ENCODE assay signal across 8 mouse cellular contexts in the genomic region with DNA sequence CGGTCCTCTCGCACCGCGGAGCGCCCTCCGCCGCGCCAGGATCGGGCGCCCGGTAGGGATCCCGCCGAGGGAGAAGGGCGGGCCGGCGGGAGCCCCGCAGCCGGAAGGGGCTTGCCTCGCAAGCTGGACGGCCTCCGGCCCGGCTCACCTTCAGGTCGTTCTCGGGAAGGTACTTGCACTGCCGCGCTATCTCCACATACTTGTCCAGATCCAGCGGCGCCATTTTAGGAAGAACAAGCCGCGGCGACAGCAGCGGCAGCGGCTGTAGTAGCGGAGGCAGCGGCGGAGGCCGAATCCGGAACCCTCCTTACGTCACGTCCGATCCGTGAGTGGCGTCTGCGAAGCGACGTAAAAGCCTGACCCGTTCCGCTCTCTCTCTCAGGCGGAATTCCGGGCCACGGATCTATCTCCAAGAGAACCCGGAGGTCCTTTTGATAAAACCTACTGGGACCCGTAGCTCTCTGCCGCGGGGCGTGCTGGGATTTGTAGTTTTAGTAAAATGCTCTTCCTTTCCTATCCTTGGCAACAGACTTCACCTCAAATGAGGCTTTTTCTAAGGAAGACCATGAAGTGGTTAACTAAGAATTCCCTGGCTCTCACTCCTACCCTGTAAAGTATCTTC. TPM values are rescaled to one million over a fixed set of nuclear protein-coding genes. Genes with fewer than 3 reads are reported as not detected.
DNase-seq lines count a peak whose midpoint lies in the region; ATAC-seq and TF ChIP-seq lines count a peak whose summit lies in the region.

A gene (minus strand): TSS at position 433 of the 622 bp plus-strand sequence.

- TF ChIP-seq POLR2A in heart, adult 2 months (IDR thresholded peaks at IDR 0.05; ENCODE audit: insufficient read depth, low read depth, low read length): peak; percentile 89

- peak within 1 kb of the TSS; percentile 95 for H3K27ac ChIP-seq in embryonic facial prominence, embryonic 14.5 days (replicated peaks; ENCODE audit: low read depth, low read length)
- peak within 1 kb of the TSS; percentile 96 for H3K27ac ChIP-seq in heart, adult 2 months
- H3K27ac ChIP-seq in limb, embryonic 13.5 days: peak within 1 kb of the TSS; percentile 90
- peak within 1 kb of the TSS; percentile 94 for H3K27ac ChIP-seq in midbrain, embryonic 16.5 days (ENCODE audit: low read length)

- H3K4me2 ChIP-seq in embryonic facial prominence, embryonic 14.5 days (ENCODE audit: low read depth, low read length): peak within 1 kb of the TSS; percentile 64
- H3K4me2 ChIP-seq in limb, embryonic 13.5 days (replicated peaks): peak within 1 kb of the TSS; percentile 68
- peak within 1 kb of the TSS; percentile 72 for H3K4me2 ChIP-seq in midbrain, embryonic 16.5 days (ENCODE audit: low read length)

- H3K9ac ChIP-seq in embryonic facial prominence, embryonic 14.5 days (ENCODE audit: low read depth, low read length): peak within 1 kb of the TSS; percentile 92
- H3K9ac ChIP-seq in heart, adult 2 months (ENCODE audit: low read depth, low read length): peak within 1 kb of the TSS; percentile 84
- peak within 1 kb of the TSS; percentile 94 for H3K9ac ChIP-seq in limb, embryonic 13.5 days
- peak within 1 kb of the TSS; percentile 90 for H3K9ac ChIP-seq in midbrain, embryonic 16.5 days (ENCODE audit: low read depth, low read length)

- peak; percentile 99 for DNase-seq in 3T3-L1 (ENCODE audit: low read depth, low spot score)
- peak; percentile 62 to 85 for DNase-seq in adrenal gland, postnatal 4 days (ENCODE audit: low spot score in 2 of 2)
- peak; percentile 100 for DNase-seq in embryonic facial prominence, embryonic 14.5 days (ENCODE audit: low spot score)
- DNase-seq in heart, adult 2 months: peak; percentile 93 to 95
- DNase-seq in kidney, adult 8-10 months: peak; percentile 96 to 98
- peak; percentile 82 to 93 for DNase-seq in spleen, postnatal 10 days (ENCODE audit: low spot score in 2 of 2)

- ATAC-seq in embryonic facial prominence, embryonic 14.5 days (ENCODE audit: low read depth): peak; percentile 99
- peak; percentile 99 for ATAC-seq in limb, embryonic 13.5 days (ENCODE audit: low FRiP score, low read depth)
- ATAC-seq in midbrain, embryonic 16.5 days: peak; percentile 99

- no peaks in the 10 kb centered on the region for H3K36me3 ChIP-seq in embryonic facial prominence, embryonic 14.5 days (ENCODE audit: control insufficient read depth, insufficient read depth, low read length)
- peaks cover 13% of the 10 kb centered on the region for H3K36me3 ChIP-seq in heart, adult 2 months (ENCODE audit: control insufficient read depth, insufficient read depth, low read length)
- no peaks in the 10 kb centered on the region for H3K36me3 ChIP-seq in limb, embryonic 13.5 days
- no peaks in the 10 kb centered on the region for H3K36me3 ChIP-seq in midbrain, embryonic 16.5 days (ENCODE audit: control insufficient read depth, insufficient read depth, low read length)

- intact Hi-C loops in heart, adult 2 months (cut with DNase I): loop anchor here (2.0 kb wide), 1 partner anchor 35 kb away; a partner anchor contains a TSS

- TF ChIP-seq EP300 in heart, adult 2 months (IDR thresholded peaks at IDR 0.05; ENCODE audit: insufficient read depth, low read depth, low read length): peak; percentile 61; the same call in 1 of the 2 replicates

- peaks cover 2% of the 10 kb centered on the region; the same call in 1 of the 2 replicates for H3K79me2 ChIP-seq in heart, adult 2 months (replicated peaks; ENCODE audit: control insufficient read depth, insufficient read depth, low read length)

- H3K4me3 ChIP-seq in embryonic facial prominence, embryonic 14.5 days (ENCODE audit: low read depth, low read length): peak within 1 kb of the TSS; percentile 77
- peak within 1 kb of the TSS; percentile 67 for H3K4me3 ChIP-seq in heart, adult 2 months
- peak within 1 kb of the TSS; percentile 80 for H3K4me3 ChIP-seq in limb, embryonic 13.5 days
- peak within 1 kb of the TSS; percentile 79 for H3K4me3 ChIP-seq in midbrain, embryonic 16.5 days (ENCODE audit: low read depth, low read length)

- H3K9me3 ChIP-seq in embryonic facial prominence, embryonic 14.5 days (ENCODE audit: control insufficient read depth, low read length): no peaks in the 10 kb centered on the region
- no peaks in the 10 kb centered on the region for H3K9me3 ChIP-seq in limb, embryonic 13.5 days
- H3K9me3 ChIP-seq in midbrain, embryonic 16.5 days (replicated peaks; ENCODE audit: control insufficient read depth, low read length, poor library complexity, severe bottlenecking): no peaks in the 10 kb centered on the region

- WGBS in embryonic facial prominence, embryonic 14.5 days: under 1% methylated on average over 30 of the region's 56 CpGs
- under 1% methylated on average over 56 of the region's 56 CpGs for WGBS in heart, adult 2 months
- under 1% methylated on average over 51 of the region's 56 CpGs for WGBS in limb, embryonic 13.5 days
- under 1% methylated on average over 46 of the region's 56 CpGs for WGBS in midbrain, embryonic 16.5 days

- TF ChIP-seq CTCF in heart, adult 2 months (IDR thresholded peaks at IDR 0.05): no peak

- H3K27me3 ChIP-seq in embryonic facial prominence, embryonic 14.5 days (replicated peaks; ENCODE audit: control insufficient read depth, insufficient read depth, low read length): no peaks in the 10 kb centered on the region
- no peaks in the 10 kb centered on the region for H3K27me3 ChIP-seq in heart, adult 2 months (ENCODE audit: control insufficient read depth, insufficient read depth, low read length)
- no peaks in the 10 kb centered on the region for H3K27me3 ChIP-seq in limb, embryonic 13.5 days
- H3K27me3 ChIP-seq in midbrain, embryonic 16.5 days (ENCODE audit: control insufficient read depth, insufficient read depth, low read depth, low read length): no peaks in the 10 kb centered on the region

- peaks cover 11% of the 10 kb centered on the region; the same call in 1 of the 2 replicates for H3K4me1 ChIP-seq in embryonic facial prominence, embryonic 14.5 days (ENCODE audit: control insufficient read depth, insufficient read depth, low read length)
- H3K4me1 ChIP-seq in heart, adult 2 months (ENCODE audit: control insufficient read depth, insufficient read depth, low read length): peaks cover 3% of the 10 kb centered on the region; the same call in 1 of the 2 replicates
- peaks cover 15% of the 10 kb centered on the region for H3K4me1 ChIP-seq in limb, embryonic 13.5 days
- peaks cover 19% of the 10 kb centered on the region for H3K4me1 ChIP-seq in midbrain, embryonic 16.5 days (ENCODE audit: control insufficient read depth, insufficient read depth, low read length)

RNA-seq across cellular contexts. Expression of the gene that starts here (rescaled TPM):
- total RNA-seq in adrenal gland, postnatal 4 days (2021): 10 to 100 TPM; 78.3 to 84.3 TPM
- 80.4 and 87.2 TPM in 2 replicates for polyA plus RNA-seq in embryonic facial prominence, embryonic 14.5 days (2014; fragmentation: Nextera tagmentation; extraction: Ambion mirVana)
- total RNA-seq in heart, adult 2 months (2021): 10 to 100 TPM; 50.0 to 61.0 TPM
- 21.3 and 40.6 TPM in 2 replicates for polyA plus RNA-seq in heart, adult 2 months (2012; rRNA removed)
- 74.8 and 75.1 TPM in 2 replicates for polyA plus RNA-seq in limb, embryonic 13.5 days (2015; fragmentation: Nextera tagmentation; extraction: Ambion mirVana)
- polyA plus RNA-seq in midbrain, embryonic 16.5 days (2015; fragmentation: Nextera tagmentation; extraction: Ambion mirVana): 70.7 and 74.3 TPM in 2 replicates

Comparison
In these comparisons a context has a peak if more than half of its experiments do, and no peak if none do; other contexts are left out.
1. Peak in every context shown above with its lines: DNase-seq, ATAC-seq, H3K4me3 ChIP-seq and H3K27ac ChIP-seq.